Comparison of ENCODE assay signal across 8 mouse cellular contexts in genomic region chr7:45234922-45235571, GRCm38 (mm10). TPM values are rescaled to one million over a fixed set of nuclear protein-coding genes. Genes with fewer than 3 reads are reported as not detected.
DNase-seq lines count a peak whose midpoint lies in the region; ATAC-seq and TF ChIP-seq lines count a peak whose summit lies in the region.

No protein-coding gene starts in this region.

- no peak for TF ChIP-seq EP300 in lung, postnatal 0 days (IDR thresholded peaks at IDR 0.05)
- TF ChIP-seq EP300 in stomach, postnatal 0 days (optimal IDR thresholded peaks at IDR 0.05), result no peak

- H3K9me3 ChIP-seq in heart, embryonic 10.5 days, result no peaks in the 10 kb centered on the region
- no peaks in the 10 kb centered on the region for H3K9me3 ChIP-seq in kidney, embryonic 15.5 days (replicated peaks)
- no peaks in the 10 kb centered on the region for H3K9me3 ChIP-seq in lung, postnatal 0 days (ENCODE audit: low read length)
- H3K9me3 ChIP-seq in stomach, postnatal 0 days (ENCODE audit: control insufficient read depth, low read length), result no peaks in the 10 kb centered on the region

- no peak overlapping the region; the same call in 1 of the 2 replicates for H3K9ac ChIP-seq in kidney, embryonic 15.5 days
- no peak overlapping the region for H3K9ac ChIP-seq in lung, postnatal 0 days (replicated peaks; ENCODE audit: low read depth)
- no peak overlapping the region for H3K9ac ChIP-seq in stomach, postnatal 0 days (ENCODE audit: low read length)

- peaks cover 41% of the 10 kb centered on the region for H3K27me3 ChIP-seq in heart, embryonic 10.5 days (ENCODE audit: insufficient read depth, poor library complexity, severe bottlenecking)
- H3K27me3 ChIP-seq in kidney, embryonic 15.5 days, result peaks cover 26% of the 10 kb centered on the region
- H3K27me3 ChIP-seq in lung, postnatal 0 days (replicated peaks; ENCODE audit: insufficient read depth, low read length), result no peaks in the 10 kb centered on the region
- H3K27me3 ChIP-seq in stomach, postnatal 0 days (ENCODE audit: control insufficient read depth, insufficient read depth, low read length), result 0 out of 2 replicates have a peak, but pooled peaks cover 2% of the 10 kb centered on the region
- H3K27me3 ChIP-seq in thymus, adult 2 months (ENCODE audit: control insufficient read depth, insufficient read depth, low read length), result no peaks in the 10 kb centered on the region

- H3K4me2 ChIP-seq in kidney, embryonic 15.5 days, result peak overlapping the region; percentile 57
- peak overlapping the region; percentile 51 for H3K4me2 ChIP-seq in lung, postnatal 0 days (replicated peaks; ENCODE audit: low read depth, low read length)
- H3K4me2 ChIP-seq in stomach, postnatal 0 days (replicated peaks; ENCODE audit: low read depth), result peak overlapping the region; percentile 51

- peak overlapping the region; percentile 36 for H3K4me3 ChIP-seq in brown adipose tissue, adult 24 weeks (ENCODE audit: insufficient read depth, low read depth, low read length)
- H3K4me3 ChIP-seq in heart, embryonic 10.5 days, result peak overlapping the region; percentile 54
- H3K4me3 ChIP-seq in kidney, embryonic 15.5 days (replicated peaks), result peak overlapping the region; percentile 29
- peak overlapping the region; percentile 24 for H3K4me3 ChIP-seq in lung, postnatal 0 days (ENCODE audit: low read depth, low read length)
- H3K4me3 ChIP-seq in stomach, postnatal 0 days (ENCODE audit: low read depth, low read length), result peak overlapping the region; percentile 24; the same call in 1 of the 2 replicates
- H3K4me3 ChIP-seq in thymus, adult 2 months (ENCODE audit: control insufficient read depth, insufficient read depth, low read length), result no peak overlapping the region

- 2% methylated on average over 21 of the region's 21 CpGs for WGBS in heart, embryonic 10.5 days
- 5% methylated on average over 21 of the region's 21 CpGs for WGBS in kidney, embryonic 15.5 days
- WGBS in lung, postnatal 0 days, result 6% methylated on average over 21 of the region's 21 CpGs
- 8% methylated on average over 21 of the region's 21 CpGs for WGBS in stomach, postnatal 0 days
- 92% methylated on average over 21 of the region's 21 CpGs for WGBS in thymus, adult 2 months

- H3K36me3 ChIP-seq in heart, embryonic 10.5 days, result peaks cover 28% of the 10 kb centered on the region
- peaks cover 31% of the 10 kb centered on the region for H3K36me3 ChIP-seq in kidney, embryonic 15.5 days
- H3K36me3 ChIP-seq in lung, postnatal 0 days (ENCODE audit: insufficient read depth, low read length), result 0 out of 2 replicates have a peak, but pooled peaks cover 6% of the 10 kb centered on the region
- H3K36me3 ChIP-seq in stomach, postnatal 0 days (ENCODE audit: control insufficient read depth, insufficient read depth, low read length), result no peaks in the 10 kb centered on the region; the same call in 1 of the 2 replicates
- no peaks in the 10 kb centered on the region for H3K36me3 ChIP-seq in thymus, adult 2 months (ENCODE audit: control insufficient read depth, insufficient read depth, low read length)

- ATAC-seq in kidney, embryonic 15.5 days (replicated peaks; ENCODE audit: low FRiP score), result peak; percentile 77
- ATAC-seq in lung, postnatal 0 days, result peak; percentile 78
- peak; percentile 67 for ATAC-seq in stomach, postnatal 0 days (ENCODE audit: low FRiP score, low TSS enrichment)

- TF ChIP-seq CTCF in lung, postnatal 0 days (IDR thresholded peaks at IDR 0.05), result 0 out of 2 replicates have a peak, but pooled peaks have one; percentile 20
- peak; percentile 31 for TF ChIP-seq CTCF in stomach, postnatal 0 days (IDR thresholded peaks at IDR 0.05; ENCODE audit: low read depth)
- TF ChIP-seq CTCF in thymus, adult 2 months (IDR thresholded peaks at IDR 0.05; ENCODE audit: borderline replicate concordance, control insufficient read depth, extremely low read depth, insufficient read depth, low read length, poor library complexity), result no peak

- peak; percentile 66 for DNase-seq in adrenal gland, adult 2 months
- no peak for DNase-seq in adrenal gland, adult 8-10 months
- peak; percentile 91 for DNase-seq in heart, embryonic 10.5 days (ENCODE audit: low spot score)
- DNase-seq in lung, postnatal 0 days (ENCODE audit: low spot score), result peak; percentile 89
- DNase-seq in stomach, postnatal 0 days (ENCODE audit: low spot score), result peak; percentile 56
- DNase-seq in thymus, adult 2 months, result no peak

- TF ChIP-seq POLR2A in thymus, adult 2 months (IDR thresholded peaks at IDR 0.05; ENCODE audit: control insufficient read depth, extremely low read depth, insufficient read depth, low read length, poor library complexity), result no peak

- H3K27ac ChIP-seq in brown adipose tissue, adult 24 weeks (replicated peaks; ENCODE audit: low read depth, low read length), result no peak overlapping the region
- H3K27ac ChIP-seq in heart, embryonic 10.5 days, result peak overlapping the region; percentile 81
- H3K27ac ChIP-seq in kidney, embryonic 15.5 days, result peak overlapping the region; percentile 34; the same call in 1 of the 2 replicates
- H3K27ac ChIP-seq in lung, postnatal 0 days (ENCODE audit: low read length), result peak overlapping the region; percentile 47
- peak overlapping the region; percentile 30; the same call in 1 of the 2 replicates for H3K27ac ChIP-seq in stomach, postnatal 0 days (replicated peaks)
- H3K27ac ChIP-seq in thymus, adult 2 months (ENCODE audit: control insufficient read depth, insufficient read depth, low read length), result no peak overlapping the region

- peaks cover 14% of the 10 kb centered on the region for H3K4me1 ChIP-seq in brown adipose tissue, adult 24 weeks (ENCODE audit: control insufficient read depth, insufficient read depth, insufficient read length, low read length)
- peaks cover 59% of the 10 kb centered on the region for H3K4me1 ChIP-seq in heart, embryonic 10.5 days
- peaks cover 44% of the 10 kb centered on the region for H3K4me1 ChIP-seq in kidney, embryonic 15.5 days
- peaks cover 13% of the 10 kb centered on the region; the same call in 1 of the 2 replicates for H3K4me1 ChIP-seq in lung, postnatal 0 days (ENCODE audit: insufficient read depth, low read depth, low read length)
- peaks cover 9% of the 10 kb centered on the region; the same call in 1 of the 2 replicates for H3K4me1 ChIP-seq in stomach, postnatal 0 days (replicated peaks; ENCODE audit: control insufficient read depth, insufficient read depth)
- H3K4me1 ChIP-seq in thymus, adult 2 months (replicated peaks; ENCODE audit: control insufficient read depth, insufficient read depth, low read length), result peaks cover 24% of the 10 kb centered on the region

RNA-seq across cellular contexts. Expression of gene Cd37, which starts 3.9 kb away (rescaled TPM):
- 1 to 10 TPM; 2.9 to 5.2 TPM for total RNA-seq in adrenal gland, adult 2 months (2021)
- polyA plus RNA-seq in adrenal gland, adult 2 months (2012; rRNA removed), result 10.9 and 14.3 TPM in 2 replicates
- total RNA-seq in adrenal gland, adult 8-10 months (2022), result 10 to 100 TPM in 1 of 4 experiments, 1 to 10 TPM in 3; 4.9 to 11.2 (median 7.0) TPM
- 4.1 and 4.5 TPM in 2 replicates for polyA plus RNA-seq in brown adipose tissue, adult 24 weeks (2012; ENCODE audit: insufficient read depth, insufficient read length, missing spikeins)
- polyA plus RNA-seq in heart, embryonic 10.5 days (2016; fragmentation: Nextera tagmentation; extraction: Ambion mirVana), result 1.5 and 2.3 TPM in 2 replicates
- polyA plus RNA-seq in kidney, embryonic 15.5 days (2015; fragmentation: Nextera tagmentation; extraction: Ambion mirVana), result 1.2 and 2.4 TPM in 2 replicates
- 9.1 and 9.8 TPM in 2 replicates for polyA plus RNA-seq in lung, postnatal 0 days (2015; fragmentation: Nextera tagmentation; extraction: Ambion mirVana)
- 1.5 and 1.8 TPM in 2 replicates for polyA plus RNA-seq in stomach, postnatal 0 days (2015; fragmentation: Nextera tagmentation; extraction: Ambion mirVana)
- polyA plus RNA-seq in thymus, adult 2 months (2012; rRNA removed), result 412 and 423 TPM in 2 replicates

RNA-seq across cellular contexts. Expression of gene Slc6a16, which starts 5.8 kb away (rescaled TPM):
- total RNA-seq in adrenal gland, adult 2 months (2021), result not detected
- polyA plus RNA-seq in adrenal gland, adult 2 months (2012; rRNA removed), result 0.04 TPM in 1 of 2 replicates, not detected in the other
- total RNA-seq in adrenal gland, adult 8-10 months (2022), result under 1 TPM in 1 of 4 experiments, not detected in 3; 0.37 TPM
- polyA plus RNA-seq in brown adipose tissue, adult 24 weeks (2012; ENCODE audit: insufficient read depth, insufficient read length, missing spikeins), result not detected in 2 replicates
- 0.50 and 0.83 TPM in 2 replicates for polyA plus RNA-seq in heart, embryonic 10.5 days (2016; fragmentation: Nextera tagmentation; extraction: Ambion mirVana)
- 0.10 and 0.23 TPM in 2 replicates for polyA plus RNA-seq in kidney, embryonic 15.5 days (2015; fragmentation: Nextera tagmentation; extraction: Ambion mirVana)
- not detected in 2 replicates for polyA plus RNA-seq in lung, postnatal 0 days (2015; fragmentation: Nextera tagmentation; extraction: Ambion mirVana)
- polyA plus RNA-seq in stomach, postnatal 0 days (2015; fragmentation: Nextera tagmentation; extraction: Ambion mirVana), result 0.07 and 0.18 TPM in 2 replicates
- polyA plus RNA-seq in thymus, adult 2 months (2012; rRNA removed), result 0.30 and 0.37 TPM in 2 replicates

RNA-seq across cellular contexts. Expression of gene Tead2, which starts 19.5 kb away (rescaled TPM):
- total RNA-seq in adrenal gland, adult 2 months (2021), result 1 to 10 TPM; 8.3 to 9.2 TPM
- polyA plus RNA-seq in adrenal gland, adult 2 months (2012; rRNA removed), result 12.4 and 12.6 TPM in 2 replicates
- 10 to 100 TPM; 10.7 to 14.1 (median 12.0) TPM for total RNA-seq in adrenal gland, adult 8-10 months (2022)
- polyA plus RNA-seq in brown adipose tissue, adult 24 weeks (2012; ENCODE audit: insufficient read depth, insufficient read length, missing spikeins), result 3.2 and 4.9 TPM in 2 replicates
- polyA plus RNA-seq in heart, embryonic 10.5 days (2016; fragmentation: Nextera tagmentation; extraction: Ambion mirVana), result 161 and 210 TPM in 2 replicates
- polyA plus RNA-seq in kidney, embryonic 15.5 days (2015; fragmentation: Nextera tagmentation; extraction: Ambion mirVana), result 196 and 207 TPM in 2 replicates
- 46.5 and 52.3 TPM in 2 replicates for polyA plus RNA-seq in lung, postnatal 0 days (2015; fragmentation: Nextera tagmentation; extraction: Ambion mirVana)
- 26.8 and 29.5 TPM in 2 replicates for polyA plus RNA-seq in stomach, postnatal 0 days (2015; fragmentation: Nextera tagmentation; extraction: Ambion mirVana)
- polyA plus RNA-seq in thymus, adult 2 months (2012; rRNA removed), result 5.0 and 8.5 TPM in 2 replicates

RNA-seq across cellular contexts. Expression of gene Dkkl1, which starts 23.1 kb away (rescaled TPM):
- total RNA-seq in adrenal gland, adult 2 months (2021), result not detected
- not detected in 2 replicates for polyA plus RNA-seq in adrenal gland, adult 2 months (2012; rRNA removed)
- total RNA-seq in adrenal gland, adult 8-10 months (2022), result not detected
- polyA plus RNA-seq in brown adipose tissue, adult 24 weeks (2012; ENCODE audit: insufficient read depth, insufficient read length, missing spikeins), result not detected in 2 replicates
- 1.2 and 1.9 TPM in 2 replicates for polyA plus RNA-seq in heart, embryonic 10.5 days (2016; fragmentation: Nextera tagmentation; extraction: Ambion mirVana)
- 0.97 and 1.4 TPM in 2 replicates for polyA plus RNA-seq in kidney, embryonic 15.5 days (2015; fragmentation: Nextera tagmentation; extraction: Ambion mirVana)
- polyA plus RNA-seq in lung, postnatal 0 days (2015; fragmentation: Nextera tagmentation; extraction: Ambion mirVana), result 0.93 and 1.1 TPM in 2 replicates
- polyA plus RNA-seq in stomach, postnatal 0 days (2015; fragmentation: Nextera tagmentation; extraction: Ambion mirVana), result 48.4 TPM in 2 replicates
- 3.0 and 3.5 TPM in 2 replicates for polyA plus RNA-seq in thymus, adult 2 months (2012; rRNA removed)

RNA-seq across cellular contexts. Expression of gene Ccdc155, which starts 30.4 kb away (rescaled TPM):
- total RNA-seq in adrenal gland, adult 2 months (2021), result under 1 TPM in 1 of 2 experiments, not detected in 1; 0.14 TPM
- 0.30 TPM in 2 replicates for polyA plus RNA-seq in adrenal gland, adult 2 months (2012; rRNA removed)
- total RNA-seq in adrenal gland, adult 8-10 months (2022), result 1 to 10 TPM in 1 of 4 experiments, under 1 TPM in 3; 0.12 to 1.2 (median 0.29) TPM
- polyA plus RNA-seq in brown adipose tissue, adult 24 weeks (2012; ENCODE audit: insufficient read depth, insufficient read length, missing spikeins), result not detected in 2 replicates
- polyA plus RNA-seq in heart, embryonic 10.5 days (2016; fragmentation: Nextera tagmentation; extraction: Ambion mirVana), result 0.69 and 0.88 TPM in 2 replicates
- 0.78 and 1.1 TPM in 2 replicates for polyA plus RNA-seq in kidney, embryonic 15.5 days (2015; fragmentation: Nextera tagmentation; extraction: Ambion mirVana)
- polyA plus RNA-seq in lung, postnatal 0 days (2015; fragmentation: Nextera tagmentation; extraction: Ambion mirVana), result 2.7 and 3.3 TPM in 2 replicates
- polyA plus RNA-seq in stomach, postnatal 0 days (2015; fragmentation: Nextera tagmentation; extraction: Ambion mirVana), result 0.07 and 0.13 TPM in 2 replicates
- 0.32 and 0.37 TPM in 2 replicates for polyA plus RNA-seq in thymus, adult 2 months (2012; rRNA removed)

Comparison
In these comparisons a context has a peak if more than half of its experiments do, and no peak if none do; other contexts are left out.
1. DNase-seq: peak in adrenal gland, adult 2 months (single experiment), heart, embryonic 10.5 days (single experiment), lung, postnatal 0 days (single experiment) and stomach, postnatal 0 days (single experiment); none in adrenal gland, adult 8-10 months (single experiment) and thymus, adult 2 months (single experiment).
2. H3K27ac ChIP-seq: peak in heart, embryonic 10.5 days (single experiment), kidney, embryonic 15.5 days (single experiment), lung, postnatal 0 days (single experiment) and stomach, postnatal 0 days (single experiment); none in brown adipose tissue, adult 24 weeks (single experiment) and thymus, adult 2 months (single experiment).
3. RNA of gene Cd37, which starts 3.9 kb away (polyA plus RNA-seq): 412 to 423 TPM in thymus, adult 2 months; 10.9 to 14.3 TPM in adrenal gland, adult 2 months, 9.1 to 9.8 TPM in lung, postnatal 0 days, 4.1 to 4.5 TPM in brown adipose tissue, adult 24 weeks, 1.2 to 2.4 TPM in kidney, embryonic 15.5 days, 1.5 to 2.3 TPM in heart, embryonic 10.5 days and 1.5 to 1.8 TPM in stomach, postnatal 0 days; every median in the first group is over 10 times any median in the second.
4. Peak in every context shown above with its lines, with median percentiles within 50 percentile points of each other: ATAC-seq and H3K4me2 ChIP-seq.